Mouse (Mus musculus): ENCODE results near the gene Tor1a. TPM values are rescaled to one million over a fixed set of nuclear protein-coding genes. Genes with fewer than 3 reads are reported as not detected.
"Not testable (repeated sequence)": the region's sequence is repeated elsewhere in the genome, so short reads cannot be mapped to it uniquely, and the experiment has no call there.

The Tor1a gene
- polyA plus RNA-seq, 1 experiment: 20.5 TPM

- Histone ChIP-seq H3K27ac (replicated peaks; ENCODE audit: low read depth, low read length) (no peak overlapping the region), H3K4me1 (ENCODE audit: control insufficient read depth, insufficient read depth, insufficient read length, low read length) (peaks cover 4% of the 10 kb centered on the region; the same call in 1 of the 2 replicates), H3K4me3 (ENCODE audit: insufficient read depth, low read depth, low read length) (no peak overlapping the region)
These were observed 33.7 kb downstream of the Tor1a start for GRCm38 (mm10) chr2:30933917-30934450.

DNA sequence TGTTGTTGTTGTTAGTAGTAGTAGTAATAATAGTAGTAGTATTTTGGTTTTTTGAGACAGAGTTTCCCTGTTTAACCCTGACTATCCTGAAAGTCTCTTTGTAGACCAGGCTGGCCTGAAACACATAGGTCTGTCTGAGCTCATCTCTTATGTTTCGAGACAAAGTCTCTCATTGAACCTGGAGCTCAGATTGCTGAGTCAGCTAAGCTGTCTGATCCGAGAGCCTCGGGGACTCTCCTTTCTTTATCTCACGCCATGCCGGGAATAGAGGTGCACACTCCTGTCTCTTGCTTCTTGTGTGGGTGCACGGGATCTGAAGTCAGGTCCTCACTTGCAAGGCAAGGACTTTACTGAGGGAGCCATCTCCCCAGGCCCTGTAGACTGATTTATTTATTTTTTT lies 34.7 kb downstream of the Tor1a start:
- H3K27ac ChIP-seq (replicated peaks; ENCODE audit: low read depth, low read length): no peak overlapping the region
- H3K4me3 ChIP-seq (ENCODE audit: insufficient read depth, low read depth, low read length): no peak overlapping the region
- peaks cover 7% of the 10 kb centered on the region; the same call in 1 of the 2 replicates for H3K4me1 ChIP-seq (ENCODE audit: control insufficient read depth, insufficient read depth, insufficient read length, low read length)

- Histone ChIP-seq H3K4me3 (ENCODE audit: insufficient read depth, low read depth, low read length) (no peak overlapping the region), H3K27ac (replicated peaks; ENCODE audit: low read depth, low read length) (no peak overlapping the region), H3K4me1 (ENCODE audit: control insufficient read depth, insufficient read depth, insufficient read length, low read length) (peaks cover 16% of the 10 kb centered on the region)
These were observed 35.8 kb downstream of the Tor1a start for GRCm38 (mm10) chr2:30931922-30932321.

- peaks cover 20% of the 10 kb centered on the region for H3K4me1 ChIP-seq (ENCODE audit: control insufficient read depth, insufficient read depth, insufficient read length, low read length)
- not testable (repeated sequence) for H3K4me3 ChIP-seq (ENCODE audit: insufficient read depth, low read depth, low read length); H3K27ac ChIP-seq (replicated peaks; ENCODE audit: low read depth, low read length)
These were observed 36.9 kb downstream of the Tor1a start for GRCm38 (mm10) chr2:30930846-30931245.

- Histone ChIP-seq H3K27ac (replicated peaks; ENCODE audit: low read depth, low read length) (peak within 1 kb of the TSS; percentile 27; the same call in 1 of the 2 replicates), H3K4me3 (ENCODE audit: insufficient read depth, low read depth, low read length) (peak within 1 kb of the TSS; percentile 35), H3K4me1 (ENCODE audit: control insufficient read depth, insufficient read depth, insufficient read length, low read length) (peaks cover 20% of the 10 kb centered on the region)
These were observed 38.2 kb downstream of the Tor1a start, which contains the start of gene Ptges for GRCm38 (mm10) chr2:30929483-30930045. Gene Ptges (minus strand): TSS chr2:30929863.

DNA sequence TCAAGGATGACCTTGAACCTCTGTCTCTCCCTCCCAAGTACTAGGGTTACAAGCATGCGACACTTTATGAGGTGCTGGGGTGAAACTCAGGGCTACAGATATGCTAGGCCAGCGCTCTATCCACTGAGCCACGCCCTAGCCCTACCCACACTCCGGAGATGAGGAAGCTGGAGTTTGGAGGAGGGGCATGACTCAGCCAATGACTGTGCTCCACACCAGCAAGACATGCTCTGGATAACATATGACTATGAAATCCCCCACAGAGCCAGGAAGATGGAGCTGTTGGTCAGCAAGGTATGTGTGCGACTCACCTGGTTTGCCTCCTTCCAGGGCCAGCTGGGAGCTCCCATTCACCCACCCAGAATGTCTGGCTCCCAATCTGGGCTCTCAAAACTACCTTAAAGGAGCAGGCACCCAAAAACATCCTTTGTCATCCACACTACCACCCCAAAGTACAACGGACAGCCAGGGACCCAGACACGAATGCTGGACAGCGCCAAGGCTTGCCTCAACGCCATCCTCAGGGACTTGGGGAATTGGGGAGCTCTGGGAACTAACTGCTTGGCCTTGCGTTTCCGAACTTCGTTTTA lies 38.7 kb downstream of the Tor1a start:
- Histone ChIP-seq H3K4me3 (ENCODE audit: insufficient read depth, low read depth, low read length) (peak overlapping the region; percentile 35), H3K27ac (replicated peaks; ENCODE audit: low read depth, low read length) (peak overlapping the region; percentile 8; the same call in 1 of the 2 replicates), H3K4me1 (ENCODE audit: control insufficient read depth, insufficient read depth, insufficient read length, low read length) (peaks cover 20% of the 10 kb centered on the region)

- Histone ChIP-seq H3K4me1 (ENCODE audit: control insufficient read depth, insufficient read depth, insufficient read length, low read length) (peaks cover 20% of the 10 kb centered on the region), H3K27ac (replicated peaks; ENCODE audit: low read depth, low read length) (peak overlapping the region; percentile 69), H3K4me3 (ENCODE audit: insufficient read depth, low read depth, low read length) (no peak overlapping the region)
These were observed 39.7 kb downstream of the Tor1a start for GRCm38 (mm10) chr2:30927844-30928628.

DNA sequence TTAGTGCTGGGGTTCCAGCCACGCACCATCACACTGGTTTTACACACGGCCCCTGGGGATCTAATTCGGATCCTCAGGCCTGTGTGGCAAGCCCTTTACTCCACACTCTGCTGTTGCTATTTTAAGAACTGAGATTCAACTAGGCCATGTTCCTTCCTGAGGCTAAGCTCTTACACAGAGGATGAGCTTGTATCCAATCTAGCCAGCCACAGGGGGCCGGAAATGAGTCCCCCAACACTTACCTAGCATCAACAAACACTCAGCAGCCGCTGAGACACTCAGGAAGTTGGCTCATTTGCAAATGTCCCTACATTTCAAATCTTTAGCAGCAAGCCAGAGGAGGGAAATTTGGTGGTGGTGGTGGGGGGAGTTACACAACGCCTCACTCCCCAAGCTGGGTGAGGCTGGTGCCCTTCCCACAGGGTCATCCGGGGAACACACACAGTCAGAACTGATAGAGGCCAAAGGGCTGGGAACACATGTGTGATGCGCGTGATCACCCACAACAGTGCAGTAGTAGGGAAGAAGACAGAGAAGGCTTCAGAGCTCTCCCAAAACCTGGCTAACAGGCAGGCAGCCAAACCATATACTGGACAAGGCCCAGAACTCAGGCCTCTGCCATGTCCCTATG lies 40.5 kb downstream of the Tor1a start:
- H3K4me3 ChIP-seq (ENCODE audit: insufficient read depth, low read depth, low read length): no peak overlapping the region
- peaks cover 20% of the 10 kb centered on the region for H3K4me1 ChIP-seq (ENCODE audit: control insufficient read depth, insufficient read depth, insufficient read length, low read length)
- H3K27ac ChIP-seq (replicated peaks; ENCODE audit: low read depth, low read length): peak overlapping the region; percentile 69

- Histone ChIP-seq H3K27ac (replicated peaks; ENCODE audit: low read depth, low read length) (no peak overlapping the region), H3K4me3 (ENCODE audit: insufficient read depth, low read depth, low read length) (no peak overlapping the region), H3K4me1 (ENCODE audit: control insufficient read depth, insufficient read depth, insufficient read length, low read length) (peaks cover 20% of the 10 kb centered on the region)
These were observed 41.4 kb downstream of the Tor1a start for GRCm38 (mm10) chr2:30926381-30926780.

- Histone ChIP-seq H3K4me1 (ENCODE audit: control insufficient read depth, insufficient read depth, insufficient read length, low read length) (peaks cover 20% of the 10 kb centered on the region), H3K4me3 (ENCODE audit: insufficient read depth, low read depth, low read length) (no peak overlapping the region), H3K27ac (replicated peaks; ENCODE audit: low read depth, low read length) (no peak overlapping the region)
These were observed 42.6 kb downstream of the Tor1a start for GRCm38 (mm10) chr2:30925181-30925580.

- Histone ChIP-seq H3K27ac (replicated peaks; ENCODE audit: low read depth, low read length) (no peak overlapping the region), H3K4me3 (ENCODE audit: insufficient read depth, low read depth, low read length) (no peak overlapping the region), H3K4me1 (ENCODE audit: control insufficient read depth, insufficient read depth, insufficient read length, low read length) (peaks cover 13% of the 10 kb centered on the region)
These were observed 44.6 kb downstream of the Tor1a start for GRCm38 (mm10) chr2:30923099-30923498.

DNA sequence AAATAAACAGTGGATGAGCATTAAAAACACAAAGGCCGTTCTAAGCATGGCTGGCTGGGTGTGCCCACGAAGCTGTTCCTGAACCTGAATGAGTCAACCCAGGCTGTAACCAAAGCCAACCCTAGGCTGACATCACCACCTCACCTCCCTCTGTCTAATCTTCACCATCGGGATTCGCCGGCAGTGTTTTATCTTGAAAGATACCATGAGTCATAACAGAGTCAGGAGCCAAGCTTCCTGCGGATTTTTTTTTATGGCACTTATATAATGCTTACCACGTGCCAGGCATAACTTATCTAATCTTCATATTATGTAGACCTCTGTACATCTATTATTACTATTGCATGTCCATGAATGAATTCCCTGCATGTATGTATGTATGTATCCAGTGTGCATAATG lies 47.5 kb downstream of the Tor1a start:
- no peak overlapping the region for H3K27ac ChIP-seq (replicated peaks; ENCODE audit: low read depth, low read length)
- no peak overlapping the region for H3K4me3 ChIP-seq (ENCODE audit: insufficient read depth, low read depth, low read length)
- H3K4me1 ChIP-seq (ENCODE audit: control insufficient read depth, insufficient read depth, insufficient read length, low read length): no peaks in the 10 kb centered on the region

DNA sequence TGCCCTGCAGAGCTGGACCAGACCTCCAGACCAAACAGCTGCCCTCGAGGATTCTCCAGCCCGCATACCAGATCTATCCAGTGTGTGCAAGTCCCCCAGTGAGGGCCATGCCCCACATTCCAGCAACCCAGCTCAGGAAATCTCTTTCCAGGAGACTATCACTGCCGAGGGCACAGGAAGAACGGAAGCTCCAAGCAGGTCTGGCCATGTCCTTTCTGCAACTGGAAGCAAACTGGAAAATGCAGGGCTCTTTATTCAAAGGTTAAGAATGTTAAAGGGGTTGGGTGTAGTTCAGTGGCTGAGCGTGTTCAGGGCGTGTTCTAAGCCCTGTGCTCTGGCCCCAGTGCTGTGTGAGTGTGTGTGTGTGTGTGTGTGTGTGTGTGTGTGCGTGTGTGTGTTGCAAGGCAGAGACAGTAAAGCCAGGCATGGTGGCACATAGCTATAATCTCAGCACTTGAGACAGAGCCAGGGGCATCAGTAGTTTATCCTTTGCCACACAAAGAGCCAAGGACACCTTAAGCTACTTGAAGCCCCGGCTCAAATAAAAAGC lies 48.9 kb downstream of the Tor1a start:
- Histone ChIP-seq H3K4me3 (ENCODE audit: insufficient read depth, low read depth, low read length) (no peak overlapping the region), H3K4me1 (ENCODE audit: control insufficient read depth, insufficient read depth, insufficient read length, low read length) (no peaks in the 10 kb centered on the region), H3K27ac (replicated peaks; ENCODE audit: low read depth, low read length) (no peak overlapping the region)

- no peak overlapping the region for H3K27ac ChIP-seq (replicated peaks; ENCODE audit: low read depth, low read length)
- peaks cover 4% of the 10 kb centered on the region for H3K4me1 ChIP-seq (ENCODE audit: control insufficient read depth, insufficient read depth, insufficient read length, low read length)
- no peak overlapping the region for H3K4me3 ChIP-seq (ENCODE audit: insufficient read depth, low read depth, low read length)
These were observed 49.6 kb downstream of the Tor1a start for GRCm38 (mm10) chr2:30918126-30918525.

- Histone ChIP-seq H3K27ac (replicated peaks; ENCODE audit: low read depth, low read length) (no peak overlapping the region), H3K4me1 (ENCODE audit: control insufficient read depth, insufficient read depth, insufficient read length, low read length) (peaks cover 8% of the 10 kb centered on the region), H3K4me3 (ENCODE audit: insufficient read depth, low read depth, low read length) (no peak overlapping the region)
These were observed 50.1 kb downstream of the Tor1a start for GRCm38 (mm10) chr2:30917649-30918048.
